Mouse (Mus musculus) kidney, adult 9 months (tissue): ENCODE results near the gene Trp73.
A peak's percentile ranks its signal among the peaks of the same experiment; 100 is the strongest.

ENCODE experiments used
- DNase-seq: peaks from one replicate; pipeline ENCODE4 v3.0.0; 2022

Trp73 gene

DNA sequence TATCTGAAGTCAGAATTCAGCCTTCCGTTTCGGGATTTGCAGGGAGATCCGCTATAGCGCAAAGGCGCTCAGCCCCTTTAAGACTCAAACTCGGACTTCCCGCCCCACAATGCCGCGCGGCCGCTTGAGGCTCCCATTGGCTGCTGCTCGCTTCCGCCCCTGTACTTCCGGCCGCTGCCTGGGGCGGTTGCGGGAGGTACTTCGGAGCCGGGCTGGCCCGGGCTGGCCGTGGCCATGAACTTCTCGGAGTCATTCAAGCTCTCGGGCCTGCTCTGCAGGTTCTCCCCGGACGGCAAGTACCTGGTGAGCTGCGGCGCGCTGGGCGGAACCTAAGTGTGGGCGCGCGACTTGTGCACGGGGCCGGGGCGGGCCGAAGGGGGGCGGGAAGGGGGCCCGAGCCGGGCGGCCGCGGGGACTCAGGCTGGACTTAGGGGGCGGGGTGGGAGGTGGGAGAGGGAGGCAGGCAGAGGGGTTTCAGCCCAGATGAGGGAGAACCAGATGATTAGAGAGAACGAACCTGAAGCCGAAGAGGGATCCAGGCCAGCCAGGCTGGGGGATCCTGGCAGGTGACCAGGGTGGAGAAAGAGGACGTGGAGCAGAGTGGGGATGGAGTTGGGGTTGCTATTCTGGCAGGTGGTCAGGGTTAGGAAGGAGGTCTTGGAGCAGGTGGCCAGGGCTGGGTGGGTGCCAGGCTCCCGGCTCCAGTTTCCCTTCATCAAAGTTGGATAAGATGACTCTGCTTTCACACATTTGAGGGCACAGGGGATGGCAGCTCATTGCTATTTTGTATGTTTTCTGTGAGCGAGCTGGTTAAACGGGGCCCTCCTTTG lies 2.4 kb upstream of the Trp73 start, which contains the start of gene Wrap73:
Wrap73 (plus strand) TSS at position 162 of the 830 bp plus-strand sequence.
- DNase-seq, result peak; percentile 92

- DNase-seq, result no peak
Measured at GRCm38 (mm10) chr4:154141009-154141867, 1.2 kb upstream of the Trp73 start.

DNA sequence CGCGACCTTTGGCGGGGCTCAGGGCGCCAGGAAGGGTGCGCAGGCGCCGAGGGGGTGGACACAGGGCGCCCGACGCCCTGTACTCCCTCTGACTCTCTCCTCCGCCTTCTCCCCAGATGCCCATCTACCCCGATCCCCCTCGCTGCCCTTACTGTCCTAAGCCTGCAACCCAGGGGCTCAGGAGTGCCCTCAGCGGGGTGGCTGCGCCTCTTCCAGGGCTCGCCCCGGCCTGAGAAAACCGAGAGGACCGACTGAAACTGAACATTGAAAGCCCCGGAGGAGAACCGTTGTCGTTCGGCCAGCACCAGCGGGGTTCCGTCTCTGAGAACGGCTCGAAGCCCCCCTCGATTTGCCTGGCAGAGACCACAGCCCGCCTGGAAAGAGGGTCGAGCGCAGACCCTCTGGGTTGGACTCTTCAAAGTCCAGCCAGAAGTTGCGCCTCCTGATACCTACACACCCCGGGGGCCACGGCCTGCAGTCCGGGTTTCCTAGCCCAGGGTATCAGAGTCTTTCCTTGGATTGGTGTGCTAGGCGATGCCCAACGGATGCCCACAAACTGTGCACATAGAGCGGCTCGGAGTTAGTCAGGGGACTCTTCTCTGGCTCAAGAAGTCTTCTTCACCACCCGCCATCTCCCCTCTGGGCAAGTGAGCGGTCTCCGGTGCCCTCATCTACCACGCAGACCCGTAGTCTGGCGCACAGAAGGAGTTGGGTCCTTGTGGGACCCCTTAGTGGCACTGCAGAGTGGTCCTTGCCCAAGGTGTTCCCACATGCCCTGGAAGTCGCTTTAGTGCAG lies 403 bp upstream of the Trp73 start:
- DNase-seq, result no peak

DNA sequence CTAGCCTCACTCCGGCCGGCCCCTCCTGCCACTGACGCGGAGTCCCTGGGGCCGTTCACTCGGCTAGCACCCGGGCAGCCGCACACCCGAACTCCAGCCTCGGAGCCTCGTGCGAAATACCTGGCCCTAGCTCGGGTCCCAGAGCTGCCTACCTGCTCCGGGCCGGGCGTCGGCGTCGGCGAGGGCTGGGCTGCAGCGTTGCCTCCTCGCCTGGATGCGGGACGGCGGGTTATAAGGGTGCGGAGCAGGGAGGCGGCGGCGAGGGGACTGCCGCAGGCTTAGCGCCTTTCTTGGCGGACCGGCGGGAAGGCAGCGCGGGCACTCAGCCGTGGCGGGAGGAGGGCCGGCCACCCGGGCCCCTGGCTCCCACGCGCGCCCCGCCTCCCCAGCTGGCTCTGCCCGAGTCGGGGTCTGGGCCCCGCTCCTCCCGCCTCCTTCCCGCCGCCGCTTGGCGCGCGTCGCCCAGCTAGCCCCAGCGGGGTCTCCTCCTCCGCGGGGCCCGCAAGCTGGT lies 282 bp downstream of the Trp73 start:
- no peak for DNase-seq

- no peak for DNase-seq
Measured at GRCm38 (mm10) chr4:154137139-154137538, 2.9 kb downstream of the Trp73 start.

- no peak for DNase-seq
Measured at GRCm38 (mm10) chr4:154134803-154135202, 5.2 kb downstream of the Trp73 start.

GRCm38 (mm10) chr4:154131894-154132293 lies 8.1 kb downstream of the Trp73 start:
- DNase-seq, result no peak

DNA sequence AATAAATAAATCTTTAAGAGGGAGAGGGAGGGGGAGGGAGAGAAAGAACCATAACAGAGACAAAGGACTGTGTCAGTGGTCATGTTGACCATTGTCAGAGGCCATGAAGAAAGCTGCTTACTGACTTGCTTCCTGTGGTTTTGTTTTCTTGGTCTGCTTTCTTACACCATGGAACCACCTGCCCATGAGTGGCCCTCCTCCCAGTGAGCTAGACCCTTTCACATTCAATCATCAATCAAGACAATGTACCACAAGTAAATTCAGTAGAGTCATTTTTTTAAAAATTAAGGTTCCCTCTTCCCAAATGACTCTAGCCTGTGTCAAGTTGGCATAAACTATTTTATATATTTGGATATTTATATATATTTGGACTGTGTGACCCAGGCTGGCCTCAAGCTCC lies 10.1 kb downstream of the Trp73 start:
- no peak for DNase-seq

GRCm38 (mm10) chr4:154127273-154127672 lies 12.7 kb downstream of the Trp73 start:
- DNase-seq, result no peak

DNA sequence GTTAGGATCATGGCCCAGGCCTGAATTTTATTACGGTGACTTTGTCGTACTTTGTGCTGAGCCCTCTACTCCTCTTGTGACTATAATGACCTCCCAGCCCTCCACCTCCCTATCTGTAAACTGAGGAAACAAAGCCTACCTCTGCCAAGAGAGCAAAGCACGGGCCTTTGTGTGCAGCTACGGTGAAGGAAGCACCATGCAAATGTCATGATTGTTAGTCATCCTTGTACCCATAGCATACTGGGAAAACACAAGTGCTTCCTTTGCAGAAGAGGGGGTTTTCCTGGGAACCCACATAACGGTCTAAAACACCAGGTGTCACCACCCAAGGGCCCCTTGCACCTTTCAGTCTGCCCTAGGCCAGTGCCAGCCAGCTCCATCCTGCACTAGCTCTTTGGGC lies 14.8 kb downstream of the Trp73 start:
- DNase-seq, result no peak

- DNase-seq, result no peak
Measured at GRCm38 (mm10) chr4:154123553-154123952, 16.5 kb downstream of the Trp73 start.

DNA sequence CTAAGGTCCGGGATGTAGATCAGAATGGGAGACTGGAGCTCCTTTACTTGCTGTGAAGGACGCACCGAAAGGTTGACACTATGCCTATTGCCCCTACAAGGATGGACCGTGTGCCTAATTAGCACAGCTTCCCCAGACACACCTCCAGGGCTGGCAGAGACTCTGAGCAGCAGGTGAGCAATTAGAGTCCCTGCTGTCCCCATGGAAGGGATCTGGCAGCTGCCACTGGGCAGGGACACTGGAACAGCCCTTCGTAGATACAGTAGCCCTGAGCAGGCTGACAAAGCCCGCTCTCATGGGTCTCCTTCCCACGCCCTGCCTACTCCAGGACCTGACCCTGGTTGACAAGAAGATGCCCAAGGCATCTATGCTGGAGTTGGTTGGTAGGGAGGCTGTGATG lies 17.6 kb downstream of the Trp73 start:
- no peak for DNase-seq

- no peak for DNase-seq
Measured at GRCm38 (mm10) chr4:154121800-154122199, 18.2 kb downstream of the Trp73 start.

- DNase-seq, result no peak
Measured at GRCm38 (mm10) chr4:154119208-154119607, 20.8 kb downstream of the Trp73 start.

DNA sequence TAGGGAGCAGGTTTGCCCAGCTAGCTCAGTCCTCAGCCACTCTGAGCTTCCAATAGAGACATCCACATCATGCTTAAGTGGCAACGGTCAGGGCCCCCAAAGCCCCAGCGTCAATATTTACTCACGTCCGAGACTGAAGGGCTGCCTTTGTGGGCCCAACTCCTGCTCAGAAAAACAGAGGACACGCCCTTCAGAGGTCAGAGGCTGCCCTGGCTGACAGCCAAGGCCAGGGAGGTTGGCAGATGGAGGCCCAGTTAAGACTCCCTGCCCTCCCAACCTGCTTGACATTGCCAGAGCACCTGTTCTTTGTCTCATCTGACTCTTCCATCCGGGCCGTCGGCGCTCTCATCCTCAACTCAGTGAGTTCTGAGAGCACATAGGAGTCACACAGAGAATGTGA lies 21.2 kb downstream of the Trp73 start:
- DNase-seq, result no peak

- peak; percentile 6 for DNase-seq
Measured at GRCm38 (mm10) chr4:154116421-154116820, 23.6 kb downstream of the Trp73 start.

- no peak for DNase-seq
Measured at GRCm38 (mm10) chr4:154109850-154110243, 30.2 kb downstream of the Trp73 start.

GRCm38 (mm10) chr4:154109216-154109849 lies 30.7 kb downstream of the Trp73 start:
- DNase-seq, result no peak

DNA sequence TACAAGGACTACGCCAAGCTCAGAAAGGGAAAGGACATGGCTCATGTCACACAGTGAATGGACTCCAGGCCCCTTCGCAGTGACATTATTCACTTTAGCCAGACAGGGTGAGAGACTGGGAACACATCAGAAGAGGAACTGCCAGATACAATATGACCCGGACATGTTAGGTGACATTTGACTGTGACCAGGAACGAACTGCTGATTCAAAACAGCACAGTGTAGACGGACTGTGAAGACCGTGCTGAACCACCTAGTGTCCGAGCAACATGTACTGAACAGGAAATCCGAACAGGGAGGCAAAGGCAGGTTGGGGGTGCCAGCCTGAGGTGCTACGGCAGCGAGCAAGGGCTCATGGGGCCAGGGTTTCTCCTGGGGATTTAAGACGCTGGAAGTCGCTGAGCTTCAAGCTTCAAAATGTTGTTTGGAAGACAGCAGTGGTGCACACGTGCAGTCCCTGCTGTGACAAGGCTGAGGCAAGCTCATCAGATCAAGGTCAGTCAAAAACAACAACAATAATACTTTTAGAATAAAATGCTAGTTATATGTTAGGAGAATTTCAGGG lies 33.4 kb downstream of the Trp73 start:
- DNase-seq, result no peak

GRCm38 (mm10) chr4:154105381-154106001 lies 34.5 kb downstream of the Trp73 start:
- peak; percentile 52 for DNase-seq

- DNase-seq, result no peak
Measured at GRCm38 (mm10) chr4:154103912-154104311, 36.1 kb downstream of the Trp73 start.

- DNase-seq, result no peak
Measured at GRCm38 (mm10) chr4:154103386-154103785, 36.6 kb downstream of the Trp73 start.
